Mouse (Mus musculus): ENCODE data around the gene Slc25a47.

The Slc25a47 gene

GRCm38 (mm10) chr12:108906398-108906797, 70.6 kb downstream of the Slc25a47 start:
- DNase-seq (ENCODE audit: low read depth, low spot score), result no peak

Data from ZHBTc4 (cell line).